Mouse (Mus musculus) lung, embryonic 15.5 days (tissue): Measurements from ENCODE around the gene Bcr. TPM values are rescaled to one million over a fixed set of nuclear protein-coding genes. Genes with fewer than 3 reads are reported as not detected.

Experiments used
- ATAC-seq: fragments of 200-750 bp; cut with Nextera tagmentation; 2 replicates; pipeline ENCODE4 v1.8.0; 2017; ENCODE audit warnings: moderate number of reproducible peaks, borderline replicate concordance; ENCODE audit not compliant: low FRiP score, low TSS enrichment; ENCODE audit errors: extremely low read depth
- H3K27ac ChIP-seq: fragments of 300-500 bp; sonication (generic); 2 replicates; pipeline ENCODE4 v1.5.1; 2015; ENCODE audit warnings: moderate library complexity, mild to moderate bottlenecking, inconsistent platforms
- H3K27me3 ChIP-seq: fragments of 300-500 bp; sonication (generic); 2 replicates; pipeline ENCODE4 v1.6.1; 2015; ENCODE audit warnings: inconsistent platforms
- H3K36me3 ChIP-seq: fragments of 300-500 bp; sonication (generic); 2 replicates; pipeline ENCODE4 v1.6.1; 2015; ENCODE audit warnings: inconsistent platforms
- H3K4me1 ChIP-seq: fragments of 300-500 bp; sonication (generic); 2 replicates; pipeline ENCODE4 v1.6.1; 2015; ENCODE audit warnings: inconsistent platforms
- H3K4me2 ChIP-seq: fragments of 300-500 bp; sonication (generic); 2 replicates; pipeline ENCODE4 v1.6.1; 2015; ENCODE audit warnings: inconsistent platforms, mild to moderate bottlenecking, moderate library complexity
- H3K4me3 ChIP-seq: fragments of 300-500 bp; sonication (generic); 2 replicates; pipeline ENCODE4 v1.5.1; 2015; ENCODE audit warnings: mild to moderate bottlenecking, inconsistent platforms
- H3K9ac ChIP-seq: fragments of 300-500 bp; sonication (generic); 2 replicates; pipeline ENCODE4 v1.6.1; 2015; ENCODE audit warnings: inconsistent platforms
- H3K9me3 ChIP-seq: fragments of 300-500 bp; sonication (generic); 2 replicates; pipeline ENCODE4 v1.6.1; 2016; ENCODE audit warnings: inconsistent platforms
- WGBS: fragments of 180-500 bp; shearing (Covaris S2); methylation state at CpG from one replicate; pipeline ENCODE4 v1.1.7; 2015; 5-methylcytosine and 5-hydroxymethylcytosine counted together
- polyA plus RNA-seq: library from polyadenylated mRNA; unstranded; fragments of >200 nt; fragmentation: Nextera tagmentation; extraction: Ambion mirVana; gene quantifications from 2 replicates; pipeline ENCODE4 v1.2.1, GENCODE M21; 2015

Bcr gene
- polyA plus RNA-seq, 1 experiment from 2014 or later: 8.6 TPM

GRCm38 (mm10) chr10:75118444-75118843 is 58.1 kb downstream of the Bcr start:
- H3K4me2 ChIP-seq: no peak overlapping the region
- H3K4me1 ChIP-seq: peaks cover 30% of the 10 kb centered on the region
- no peak for ATAC-seq
- no peaks in the 10 kb centered on the region for H3K27me3 ChIP-seq
- H3K36me3 ChIP-seq: no peaks in the 10 kb centered on the region
- 77% methylated on average over 6 of the region's 6 CpGs for WGBS
- H3K4me3 ChIP-seq: no peak overlapping the region
- no peak overlapping the region for H3K27ac ChIP-seq
- H3K9me3 ChIP-seq: no peaks in the 10 kb centered on the region
- H3K9ac ChIP-seq: no peak overlapping the region

- Histone ChIP-seq H3K36me3 (no peaks in the 10 kb centered on the region), H3K27me3 (no peaks in the 10 kb centered on the region), H3K4me3 (no peak overlapping the region), H3K9me3 (no peaks in the 10 kb centered on the region), H3K27ac (no peak overlapping the region), H3K9ac (no peak overlapping the region), H3K4me2 (no peak overlapping the region), H3K4me1 (peaks cover 30% of the 10 kb centered on the region)
- 61% methylated on average over 3 of the region's 3 CpGs for WGBS
- no peak for ATAC-seq
Observed at GRCm38 (mm10) chr10:75119396-75119795, 59.0 kb downstream of the Bcr start.

GRCm38 (mm10) chr10:75120176-75120575 is 59.8 kb downstream of the Bcr start:
- no peak overlapping the region for H3K27ac ChIP-seq
- no peak overlapping the region for H3K4me2 ChIP-seq
- 0 out of 2 replicates have a peak, but pooled peaks cover 2% of the 10 kb centered on the region for H3K36me3 ChIP-seq
- H3K27me3 ChIP-seq: no peaks in the 10 kb centered on the region
- ATAC-seq: no peak
- no peak overlapping the region for H3K9ac ChIP-seq
- no peak overlapping the region for H3K4me3 ChIP-seq
- H3K9me3 ChIP-seq: no peaks in the 10 kb centered on the region
- H3K4me1 ChIP-seq: peaks cover 30% of the 10 kb centered on the region
- WGBS: 69% methylated on average over 5 of the region's 5 CpGs

- no peaks in the 10 kb centered on the region for H3K27me3 ChIP-seq
- H3K36me3 ChIP-seq: peaks cover 9% of the 10 kb centered on the region; the same call in 1 of the 2 replicates
- H3K4me3 ChIP-seq: no peak overlapping the region
- no peaks in the 10 kb centered on the region for H3K9me3 ChIP-seq
- peaks cover 24% of the 10 kb centered on the region for H3K4me1 ChIP-seq
- H3K4me2 ChIP-seq: no peak overlapping the region
- ATAC-seq: no peak
- 65% methylated on average over 5 of the region's 5 CpGs for WGBS
- H3K27ac ChIP-seq: no peak overlapping the region
- H3K9ac ChIP-seq: no peak overlapping the region
Observed at GRCm38 (mm10) chr10:75121028-75121427, 60.6 kb downstream of the Bcr start.

- no peak for ATAC-seq
- no peak overlapping the region for H3K27ac ChIP-seq
- H3K4me3 ChIP-seq: no peak overlapping the region
- peaks cover 18% of the 10 kb centered on the region; the same call in 1 of the 2 replicates for H3K36me3 ChIP-seq
- H3K9me3 ChIP-seq: no peaks in the 10 kb centered on the region
- 60% methylated on average over 4 of the region's 4 CpGs for WGBS
- no peaks in the 10 kb centered on the region for H3K27me3 ChIP-seq
- H3K4me2 ChIP-seq: no peak overlapping the region
- no peak overlapping the region for H3K9ac ChIP-seq
- H3K4me1 ChIP-seq: no peaks in the 10 kb centered on the region
Observed at GRCm38 (mm10) chr10:75125577-75125976, 65.2 kb downstream of the Bcr start.

GRCm38 (mm10) chr10:75129283-75129710 is 68.9 kb downstream of the Bcr start:
- Histone ChIP-seq H3K9me3 (no peaks in the 10 kb centered on the region), H3K4me3 (no peak overlapping the region)

GRCm38 (mm10) chr10:75130372-75131046 is 70.1 kb downstream of the Bcr start:
- no peak for ATAC-seq

More at GRCm38 (mm10) chr10:75129283-75129710, 68.9 kb downstream of the Bcr start:
- no peak overlapping the region for H3K4me2 ChIP-seq
- H3K27ac ChIP-seq: no peak overlapping the region
- H3K27me3 ChIP-seq: no peaks in the 10 kb centered on the region
- no peak for ATAC-seq
- H3K9ac ChIP-seq: no peak overlapping the region
- WGBS: 74% methylated on average over 7 of the region's 7 CpGs
- H3K36me3 ChIP-seq: peaks cover 34% of the 10 kb centered on the region; the same call in 1 of the 2 replicates
- H3K4me1 ChIP-seq: no peaks in the 10 kb centered on the region

GRCm38 (mm10) chr10:75131625-75132024 is 71.2 kb downstream of the Bcr start:
- H3K36me3 ChIP-seq: peaks cover 35% of the 10 kb centered on the region; the same call in 1 of the 2 replicates
- no peaks in the 10 kb centered on the region for H3K4me1 ChIP-seq
- ATAC-seq: no peak
- H3K27ac ChIP-seq: no peak overlapping the region
- H3K4me3 ChIP-seq: no peak overlapping the region
- H3K9me3 ChIP-seq: no peaks in the 10 kb centered on the region
- H3K4me2 ChIP-seq: no peak overlapping the region
- WGBS: 64% methylated on average over 8 of the region's 8 CpGs
- no peaks in the 10 kb centered on the region for H3K27me3 ChIP-seq
- H3K9ac ChIP-seq: no peak overlapping the region

More at GRCm38 (mm10) chr10:75130372-75131046, 70.1 kb downstream of the Bcr start:
- Histone ChIP-seq H3K36me3 (peaks cover 32% of the 10 kb centered on the region; the same call in 1 of the 2 replicates), H3K4me3 (no peak overlapping the region), H3K27me3 (no peaks in the 10 kb centered on the region), H3K27ac (no peak overlapping the region), H3K9ac (no peak overlapping the region), H3K4me1 (no peaks in the 10 kb centered on the region), H3K9me3 (no peaks in the 10 kb centered on the region), H3K4me2 (no peak overlapping the region)
- 84% methylated on average over 4 of the region's 4 CpGs for WGBS

- no peak overlapping the region for H3K4me3 ChIP-seq
- no peak overlapping the region for H3K9ac ChIP-seq
- H3K27ac ChIP-seq: no peak overlapping the region
- no peaks in the 10 kb centered on the region for H3K9me3 ChIP-seq
- 90% methylated on average over 15 of the region's 15 CpGs for WGBS
- no peaks in the 10 kb centered on the region for H3K27me3 ChIP-seq
- no peak overlapping the region for H3K4me2 ChIP-seq
- peaks cover 51% of the 10 kb centered on the region for H3K36me3 ChIP-seq
- ATAC-seq: no peak
- no peaks in the 10 kb centered on the region for H3K4me1 ChIP-seq
Observed at GRCm38 (mm10) chr10:75134861-75135517, 74.6 kb downstream of the Bcr start.

- no peak overlapping the region for H3K4me2 ChIP-seq
- H3K4me3 ChIP-seq: no peak overlapping the region
- no peak overlapping the region for H3K27ac ChIP-seq
- H3K9me3 ChIP-seq: no peaks in the 10 kb centered on the region
- no peak overlapping the region for H3K9ac ChIP-seq
- peaks cover 57% of the 10 kb centered on the region for H3K36me3 ChIP-seq
- H3K4me1 ChIP-seq: no peaks in the 10 kb centered on the region
- no peaks in the 10 kb centered on the region for H3K27me3 ChIP-seq
- 87% methylated on average over 21 of the region's 21 CpGs for WGBS
- no peak for ATAC-seq
Observed at GRCm38 (mm10) chr10:75135518-75136162, 75.2 kb downstream of the Bcr start.

GRCm38 (mm10) chr10:75137148-75137547 is 76.8 kb downstream of the Bcr start:
- Histone ChIP-seq H3K9ac (no peak overlapping the region), H3K36me3 (peaks cover 55% of the 10 kb centered on the region), H3K9me3 (no peaks in the 10 kb centered on the region), H3K27ac (peak overlapping the region; percentile 31; the same call in 1 of the 2 replicates), H3K4me1 (no peaks in the 10 kb centered on the region), H3K27me3 (no peaks in the 10 kb centered on the region), H3K4me3 (no peak overlapping the region), H3K4me2 (no peak overlapping the region)
- ATAC-seq: 0 out of 2 replicates have a peak, but pooled peaks have one; percentile 33
- 65% methylated on average over 3 of the region's 3 CpGs for WGBS

- no peak overlapping the region for H3K27ac ChIP-seq
- no peaks in the 10 kb centered on the region for H3K27me3 ChIP-seq
- WGBS: 80% methylated on average over 17 of the region's 17 CpGs
- no peaks in the 10 kb centered on the region for H3K9me3 ChIP-seq
- H3K9ac ChIP-seq: no peak overlapping the region
- H3K4me1 ChIP-seq: no peaks in the 10 kb centered on the region
- no peak overlapping the region for H3K4me3 ChIP-seq
- H3K36me3 ChIP-seq: peaks cover 53% of the 10 kb centered on the region
- ATAC-seq: no peak
- no peak overlapping the region for H3K4me2 ChIP-seq
Observed at GRCm38 (mm10) chr10:75145221-75145620, 84.8 kb downstream of the Bcr start.
